Mouse (Mus musculus): ENCODE data around the gene Gm10644. TPM values are rescaled to one million over a fixed set of nuclear protein-coding genes. Genes with fewer than 3 reads are reported as not detected.
"Not testable (repeated sequence)": the region's sequence is repeated elsewhere in the genome, so short reads cannot be mapped to it uniquely, and the experiment has no call there.

Gm10644 gene
- under 1 TPM; 0.24 to 0.66 TPM for polyA plus RNA-seq (2017; shearing (Covaris generic))

GRCm38 (mm10) chr8:83955106-83955957 lies at the start of gene Gm10644, which contains the start of gene Asf1b:
Gene Gm10644, minus strand, starts transcription at chr8:83955205.
Gene Asf1b, plus strand, starts transcription at chr8:83955507.
- peak; percentile 90 for ATAC-seq

DNA sequence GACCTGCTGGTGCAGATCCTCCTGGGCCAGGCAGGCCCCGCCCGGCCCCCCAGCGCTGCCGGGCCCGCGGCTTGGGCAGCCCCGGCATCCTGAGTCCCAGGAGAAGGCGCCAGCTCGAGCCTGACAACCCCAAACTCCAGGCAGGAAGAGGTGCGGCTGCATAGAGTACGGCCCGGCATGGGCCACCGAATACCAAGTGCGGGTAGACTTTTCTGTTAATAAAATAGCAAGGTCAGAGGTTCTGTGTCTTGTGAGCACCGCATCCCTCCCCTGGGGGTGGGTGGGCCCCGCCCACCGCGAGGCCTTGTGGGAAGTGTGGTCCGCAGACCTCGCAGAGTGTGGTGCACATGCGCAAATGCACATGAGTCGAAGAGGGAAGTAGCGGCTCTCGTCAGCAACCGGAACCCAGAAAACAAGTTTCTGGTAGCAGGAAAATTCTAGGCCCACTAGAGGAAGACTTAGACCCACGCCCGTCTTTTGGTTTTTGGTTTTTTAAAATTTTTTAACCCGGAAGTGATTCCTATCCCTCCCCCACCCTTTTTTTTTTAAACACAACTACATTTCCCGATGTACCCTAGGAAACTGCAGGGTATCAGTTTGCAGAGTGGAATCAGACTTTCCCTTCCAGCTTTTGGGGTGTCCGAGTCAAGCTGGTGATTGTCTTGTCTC lies 49.7 kb upstream of the Gm10644 start:
- peak; percentile 95 for ATAC-seq

GRCm38 (mm10) chr8:84003612-84004246 lies 48.7 kb upstream of the Gm10644 start:
- no peak for ATAC-seq

GRCm38 (mm10) chr8:84002957-84003611 lies 48.1 kb upstream of the Gm10644 start:
- ATAC-seq: no peak

GRCm38 (mm10) chr8:84001281-84002000 lies 46.4 kb upstream of the Gm10644 start, which contains the start of gene 1700067K01Rik:
Gene 1700067K01Rik, plus strand, starts transcription at chr8:84001502.
- no peak for ATAC-seq

GRCm38 (mm10) chr8:83999825-84000224 lies 44.8 kb upstream of the Gm10644 start:
- ATAC-seq: no peak

- ATAC-seq: no peak
Measured at GRCm38 (mm10) chr8:83999057-83999705, 44.2 kb upstream of the Gm10644 start.

- peak; percentile 51 for ATAC-seq
Measured at GRCm38 (mm10) chr8:83998231-83999056, 43.4 kb upstream of the Gm10644 start.

GRCm38 (mm10) chr8:83997511-83998141 lies 42.6 kb upstream of the Gm10644 start, which contains the start of gene Samd1:
Gene Samd1, plus strand, starts transcription at chr8:83997672.
- ATAC-seq: no peak

DNA sequence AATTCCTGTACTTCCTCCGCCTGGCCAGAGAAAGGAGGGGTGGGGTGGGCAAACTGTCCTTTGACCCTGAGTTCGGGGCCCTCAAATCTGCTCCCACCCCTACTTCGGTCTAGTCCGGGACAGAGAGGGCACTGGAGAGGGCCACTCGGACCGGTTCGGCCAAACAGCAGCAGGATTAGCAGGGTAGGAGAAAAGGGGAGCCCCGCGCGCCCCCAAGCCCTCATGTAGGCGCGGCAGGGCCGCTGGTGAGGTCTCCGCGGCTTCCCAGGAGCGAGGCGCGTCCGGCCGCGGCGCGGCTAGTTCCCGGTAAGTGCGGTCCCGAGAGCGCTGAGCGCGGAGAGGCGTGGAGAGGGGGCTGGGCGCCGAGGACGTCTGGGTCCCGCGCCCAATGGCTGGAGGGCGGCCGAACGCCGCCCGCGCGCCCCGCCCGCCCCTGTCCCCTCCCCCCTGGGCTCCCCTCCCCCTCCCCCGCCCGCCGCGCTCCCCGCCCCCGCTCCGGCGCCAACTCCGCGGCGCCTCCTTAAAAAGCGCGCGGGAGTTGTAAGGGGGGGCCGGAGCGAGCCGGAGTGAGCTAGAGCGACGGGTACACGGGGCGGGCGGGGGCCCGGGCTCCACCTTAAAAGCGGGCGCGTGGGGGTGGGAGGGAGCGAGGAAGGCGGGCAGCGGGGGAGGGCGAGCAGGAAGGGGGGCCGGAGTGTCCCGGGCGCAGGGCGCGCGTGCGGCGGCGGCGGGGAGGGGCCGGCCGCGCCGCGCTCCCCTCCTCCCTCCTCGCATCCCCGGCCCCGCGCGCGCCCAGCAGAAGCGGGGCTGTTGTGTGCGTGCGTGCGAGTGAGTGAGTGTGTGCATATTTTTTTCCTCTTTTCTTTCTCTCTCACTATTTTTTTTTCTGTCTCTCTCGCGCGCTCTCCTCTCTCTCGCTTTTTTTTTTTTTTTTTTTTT lies 41.8 kb upstream of the Gm10644 start:
- peak; percentile 30 for ATAC-seq

DNA sequence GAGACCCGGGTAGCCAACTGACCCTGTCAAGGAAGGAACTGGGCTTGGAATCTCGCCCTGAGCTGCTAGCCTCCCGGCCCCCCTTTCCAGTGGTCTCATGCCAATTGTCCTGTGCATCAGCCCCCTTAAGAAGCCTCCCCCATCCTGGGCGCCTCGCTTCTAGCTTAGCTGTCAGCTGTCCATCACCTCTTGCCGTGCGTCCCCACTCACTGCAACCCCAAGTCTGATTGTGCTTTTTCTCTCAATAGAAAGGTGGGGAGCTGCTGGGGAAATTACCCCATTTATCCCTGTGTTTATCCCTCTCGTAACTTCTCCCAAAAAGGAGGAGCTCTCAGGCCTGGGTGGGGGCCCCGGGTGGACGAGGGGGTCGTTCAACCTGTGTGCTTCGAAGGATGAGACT lies 41.0 kb upstream of the Gm10644 start:
- no peak for ATAC-seq

DNA sequence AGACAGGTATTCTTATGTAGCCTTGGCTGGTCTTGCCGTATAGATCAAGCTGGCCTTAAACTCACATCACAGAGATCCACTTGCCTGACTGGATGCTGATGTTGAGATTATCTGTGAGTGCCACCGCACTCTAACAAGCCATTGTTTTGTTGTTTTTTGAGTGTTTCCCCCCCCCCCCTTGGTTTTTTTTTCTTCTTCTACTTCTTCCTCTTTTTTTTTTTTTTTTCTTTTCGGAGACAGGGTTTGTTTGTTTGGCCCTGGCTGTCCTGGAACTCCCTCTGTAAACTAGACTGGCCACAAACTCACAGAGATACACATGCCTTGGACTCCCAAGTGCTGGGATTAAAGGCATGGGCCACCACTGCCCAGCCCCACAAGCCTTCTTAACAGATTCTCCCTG lies 39.0 kb upstream of the Gm10644 start:
- no peak for ATAC-seq

DNA sequence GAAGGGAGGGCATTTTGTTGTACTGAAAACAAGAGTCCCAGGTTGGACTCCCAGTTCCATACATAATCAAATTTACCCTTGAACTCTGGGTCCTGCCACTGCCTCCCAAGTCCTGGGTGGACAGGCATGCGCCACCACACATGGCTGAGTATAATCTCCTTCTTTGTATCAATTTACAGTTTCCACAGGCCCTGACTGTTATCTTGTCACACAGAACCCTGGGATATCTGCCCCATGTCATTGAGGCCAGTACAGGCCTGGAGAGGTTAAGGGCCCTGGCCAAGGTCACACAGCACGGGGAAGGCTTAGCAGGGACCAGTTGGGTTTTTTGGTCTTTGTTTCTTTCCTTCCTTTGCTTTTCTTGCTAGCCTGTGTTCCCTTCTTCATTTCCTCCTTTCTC lies 37.5 kb upstream of the Gm10644 start:
- ATAC-seq: no peak

GRCm38 (mm10) chr8:83990170-83990569 lies 35.2 kb upstream of the Gm10644 start:
- ATAC-seq: no peak

GRCm38 (mm10) chr8:83989243-83989642 lies 34.2 kb upstream of the Gm10644 start:
- no peak for ATAC-seq

- ATAC-seq: not testable (repeated sequence)
Measured at GRCm38 (mm10) chr8:83983222-83983621, 28.2 kb upstream of the Gm10644 start.

- ATAC-seq: no peak
Measured at GRCm38 (mm10) chr8:83982449-83982848, 27.4 kb upstream of the Gm10644 start.

- ATAC-seq: no peak
Measured at GRCm38 (mm10) chr8:83981533-83981932, 26.5 kb upstream of the Gm10644 start.

- ATAC-seq: no peak
Measured at GRCm38 (mm10) chr8:83980845-83981244, 25.8 kb upstream of the Gm10644 start.
